8 mouse cellular contexts compared by ENCODE assay signal in the genomic region with DNA sequence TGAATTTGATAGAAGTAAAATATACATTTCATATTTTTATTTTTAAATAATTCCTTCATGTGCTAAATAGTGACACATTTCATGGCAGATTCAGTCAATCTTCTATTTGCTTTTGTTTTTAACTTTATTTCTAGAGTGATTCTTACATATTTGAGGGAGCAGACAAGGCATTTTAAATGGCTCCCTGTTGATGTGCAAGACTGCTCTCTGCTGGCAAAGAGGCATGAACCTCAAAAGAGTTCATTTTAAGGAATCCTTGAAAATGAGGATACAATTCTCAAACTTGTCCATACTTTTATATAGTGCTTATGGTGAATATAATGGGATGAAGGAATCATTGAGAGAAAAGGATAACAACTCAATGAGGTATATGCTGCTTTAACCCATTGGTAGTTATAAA.
DNase-seq lines count a peak whose midpoint lies in the region; TF ChIP-seq lines count a peak whose summit lies in the region.

No protein-coding gene starts in this region.

- DNase-seq in gastrocnemius, adult 2 months: peak; percentile 13
- DNase-seq in gastrocnemius, postnatal 25 days: no peak
- no peak for DNase-seq in left cerebral cortex, adult 2 months (ENCODE audit: extremely low spot score in 1 of 2, low spot score in 2 of 2)
- DNase-seq in left cerebral cortex, postnatal 36 days (ENCODE audit: low spot score in 2 of 2): no peak
- peak; percentile 22 for DNase-seq in Muller cell, postnatal 12 days (ENCODE audit: inconsistent ontology term)
- DNase-seq in kidney, postnatal 4 days: peak; percentile 32 to 39
- DNase-seq in urinary bladder, postnatal 36 days (ENCODE audit: low spot score in 2 of 2): no peak
- no peak for DNase-seq in liver

- intact Hi-C loops in gastrocnemius, adult 2 months (cut with DNase I): loop anchor here (5.0 to 10.0 kb wide), 2 partner anchors 186 to 514 kb away; a partner anchor contains a TSS
- intact Hi-C loops in left cerebral cortex, adult 2 months (cut with DNase I): loop anchor here (1.0 to 10.0 kb wide), 2 partner anchors 186 to 512 kb away; a partner anchor contains a TSS
- intact Hi-C loops in left cerebral cortex, postnatal 36 days (cut with DNase I): loop anchor here (5.0 kb wide), 1 partner anchor 189 kb away; a partner anchor contains a TSS

- TF ChIP-seq CTCF in gastrocnemius, adult 2 months (IDR thresholded peaks at IDR 0.05): peak; percentile 62
- TF ChIP-seq CTCF in left cerebral cortex, adult 2 months (IDR thresholded peaks at IDR 0.05): peak; percentile 65

- H3K27ac ChIP-seq in gastrocnemius, adult 2 months: no peak overlapping the region
- H3K27ac ChIP-seq in left cerebral cortex, adult 2 months: no peak overlapping the region

- no peak overlapping the region for H3K4me3 ChIP-seq in gastrocnemius, adult 2 months
- no peak overlapping the region for H3K4me3 ChIP-seq in left cerebral cortex, adult 2 months

Comparison
In these comparisons a context has a peak if more than half of its experiments do, and no peak if none do; other contexts are left out.
1. DNase-seq: peak in gastrocnemius, adult 2 months (single experiment), Muller cell, postnatal 12 days (single experiment) and kidney, postnatal 4 days (2 of 2); none in gastrocnemius, postnatal 25 days (single experiment), left cerebral cortex, adult 2 months (0 of 2), left cerebral cortex, postnatal 36 days (0 of 2), urinary bladder, postnatal 36 days (0 of 2) and liver (single experiment).